Mouse (Mus musculus) monocyte, adult 5-6 weeks (primary cell): Measurements from ENCODE around the gene Sept8. TPM values are rescaled to one million over a fixed set of nuclear protein-coding genes. Genes with fewer than 3 reads are reported as not detected.

Experiments
- ATAC-seq: fragments of 153-309, 156-312 bp; replicated peaks from 2 replicates; pipeline ENCODE4 v1.8.0; 2017; ENCODE audit warnings: mild to moderate bottlenecking; ENCODE audit not compliant: low TSS enrichment, insufficient number of reproducible peaks, severe bottlenecking, poor library complexity, low FRiP score
- total RNA-seq: library from RNA; stranded (forward); fragments of 200-1000, 200-491, 200-594 nt; gene quantifications from 3 replicates; pipeline ENCODE4 v1.2.3, GENCODE M21; 2017

The Sept8 gene
- total RNA-seq, 1 experiment from 2014 or later: 4.1 TPM

DNA sequence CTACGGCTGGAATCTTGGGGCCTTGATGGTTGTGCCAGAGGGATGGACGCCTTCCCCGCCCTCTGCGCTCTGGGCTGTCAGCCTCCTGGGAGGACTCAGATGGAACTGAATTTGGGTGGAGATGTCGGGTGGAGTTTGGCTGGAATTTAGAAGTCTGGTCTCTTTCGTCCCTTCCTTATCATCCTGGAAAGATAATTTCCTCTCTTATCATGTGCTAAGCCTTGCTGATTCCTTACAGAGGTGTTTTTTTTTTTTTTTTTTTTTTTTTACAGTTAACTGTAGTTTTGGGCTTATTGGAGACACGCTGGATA is 2.7 kb downstream of the Sept8 start:
- no peak for ATAC-seq

GRCm38 (mm10) chr11:53522362-53522761 is 3.3 kb downstream of the Sept8 start:
- no peak for ATAC-seq

DNA sequence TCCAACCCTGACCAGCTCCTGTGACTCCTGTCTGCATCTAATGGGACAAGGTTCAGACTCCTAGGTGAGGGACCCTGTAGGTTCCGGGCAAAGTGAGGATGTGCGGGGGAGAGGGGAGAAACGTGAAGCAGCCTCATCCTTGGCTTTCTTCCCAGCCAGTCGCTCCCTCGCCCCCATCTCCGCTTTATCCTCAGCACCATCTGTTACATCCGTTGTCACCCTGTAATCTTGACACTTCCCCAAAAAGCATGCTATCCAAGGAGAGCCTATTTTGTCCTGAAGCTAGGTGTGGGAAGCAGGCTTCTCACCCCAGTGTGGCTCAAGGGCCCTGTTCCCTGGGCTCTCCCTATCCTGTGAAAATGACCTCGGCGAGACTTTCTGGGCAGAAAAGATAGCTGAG is 3.9 kb downstream of the Sept8 start:
- ATAC-seq: no peak

- ATAC-seq: no peak
Measured at GRCm38 (mm10) chr11:53523545-53524405, 4.7 kb downstream of the Sept8 start.

GRCm38 (mm10) chr11:53524905-53525304 is 5.8 kb downstream of the Sept8 start:
- ATAC-seq: no peak

- ATAC-seq: no peak
Measured at GRCm38 (mm10) chr11:53525461-53525860, 6.4 kb downstream of the Sept8 start.

DNA sequence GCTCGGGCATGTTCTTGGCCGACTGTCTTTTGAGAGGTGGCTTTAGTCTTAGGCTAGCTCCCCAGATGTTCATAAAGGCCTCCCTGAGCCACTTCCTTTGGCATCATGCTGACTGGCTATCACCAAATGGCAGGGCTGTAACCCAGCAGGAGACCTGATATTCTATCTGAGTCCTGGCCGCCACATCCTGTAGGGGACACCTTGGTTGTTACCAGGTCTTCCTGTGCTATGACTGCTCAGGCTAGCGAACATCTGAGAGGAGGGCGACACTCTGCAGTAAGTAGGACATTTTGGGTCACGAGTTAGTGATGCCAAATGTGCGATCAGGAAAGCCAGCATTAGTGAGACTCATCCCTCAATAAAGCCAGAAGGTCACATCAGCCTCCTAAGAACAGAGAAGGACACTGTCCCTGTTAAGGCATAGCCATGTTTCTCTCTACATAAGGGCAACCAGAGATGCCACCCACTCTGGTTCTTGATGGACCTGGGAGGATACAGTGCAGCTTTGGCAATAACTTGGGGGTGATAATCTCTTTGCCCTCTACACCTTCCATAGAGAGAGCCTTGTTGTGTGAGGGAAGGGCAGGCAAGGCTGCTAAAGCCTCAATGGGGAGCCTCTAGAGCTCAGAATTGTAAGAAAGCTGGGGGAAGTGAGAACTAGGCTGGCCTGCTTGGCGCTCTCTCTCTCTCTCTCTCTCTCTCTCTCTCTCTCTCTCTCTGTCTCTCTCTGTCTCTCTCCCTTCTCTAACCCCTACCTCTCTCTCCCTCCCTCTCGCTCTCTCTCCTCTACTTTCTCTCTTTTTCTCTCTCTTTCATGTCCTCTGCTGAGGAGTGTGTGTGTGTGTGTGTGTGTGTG is 9.6 kb downstream of the Sept8 start:
- ATAC-seq: no peak

- ATAC-seq: no peak
Measured at GRCm38 (mm10) chr11:53529253-53529557, 10.1 kb downstream of the Sept8 start.

DNA sequence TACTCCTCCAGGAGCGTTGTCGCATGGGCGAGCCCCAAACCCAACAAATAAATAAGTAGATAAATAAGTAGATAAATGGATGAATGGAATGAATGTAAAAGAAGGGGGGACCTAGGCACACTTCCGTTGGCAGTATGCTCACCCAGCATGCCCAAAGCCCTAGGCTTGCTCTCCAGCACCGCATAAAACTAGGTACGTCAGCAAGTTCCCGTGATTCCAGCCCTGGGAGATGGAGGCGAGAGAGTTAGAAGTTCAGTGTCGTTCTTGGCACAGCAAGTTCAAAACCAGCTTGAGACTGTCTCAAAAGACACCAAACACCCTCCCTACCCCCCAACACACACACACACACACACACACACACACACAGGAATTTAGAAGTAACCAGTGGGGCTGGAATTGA is 10.9 kb downstream of the Sept8 start:
- no peak for ATAC-seq

DNA sequence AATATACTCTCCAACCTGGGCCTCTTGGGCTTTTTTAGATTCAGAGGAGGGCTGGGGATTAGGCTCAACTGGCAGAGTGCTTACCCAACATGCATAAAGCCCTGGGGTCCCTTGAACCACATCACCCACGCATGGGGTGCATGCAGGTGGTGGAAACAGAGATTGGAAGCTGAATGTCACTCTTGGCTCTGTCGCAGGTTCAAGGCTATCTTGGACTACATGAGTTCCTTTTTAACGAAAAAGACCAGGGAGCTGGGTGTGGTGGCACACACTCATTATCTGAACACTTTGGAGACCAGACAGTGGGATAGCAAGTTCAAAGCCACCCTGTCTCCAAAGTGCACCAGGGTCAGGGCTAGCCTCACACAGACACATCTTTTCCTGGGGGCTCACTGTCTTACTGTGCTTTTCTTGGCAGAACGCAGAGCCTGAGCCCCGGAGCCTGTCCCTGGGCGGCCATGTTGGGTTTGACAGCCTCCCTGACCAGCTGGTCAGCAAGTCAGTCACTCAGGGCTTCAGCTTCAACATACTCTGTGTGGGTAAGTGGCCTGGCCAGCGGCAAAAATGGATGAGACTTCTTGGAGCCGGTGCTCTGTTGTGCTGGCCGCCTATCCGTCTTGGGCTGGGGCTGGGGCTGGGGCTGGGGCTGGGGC is 12.6 kb downstream of the Sept8 start:
- no peak for ATAC-seq

DNA sequence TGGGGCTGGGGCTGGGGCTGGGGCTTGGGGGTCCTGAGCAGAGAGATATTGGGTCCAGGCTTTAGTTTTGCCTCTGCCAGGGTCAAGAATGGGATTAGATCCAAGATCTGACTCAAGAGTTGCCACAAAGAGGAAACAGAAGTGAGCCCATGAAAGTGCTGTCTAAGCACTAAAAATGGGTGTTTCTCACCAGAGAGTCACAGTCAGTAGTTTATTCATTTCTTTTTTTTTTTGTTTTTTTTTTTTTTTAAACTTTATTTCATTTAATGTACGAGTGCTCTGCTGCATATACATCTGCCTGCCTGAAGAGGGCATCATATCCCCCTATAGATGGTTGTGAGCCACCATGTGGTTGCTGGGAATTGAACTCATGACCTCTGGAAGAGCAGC is 13.2 kb downstream of the Sept8 start:
- no peak for ATAC-seq

GRCm38 (mm10) chr11:53539002-53539491 is 20.0 kb downstream of the Sept8 start:
- ATAC-seq: no peak

- ATAC-seq: no peak
Measured at GRCm38 (mm10) chr11:53540394-53540793, 21.3 kb downstream of the Sept8 start.

DNA sequence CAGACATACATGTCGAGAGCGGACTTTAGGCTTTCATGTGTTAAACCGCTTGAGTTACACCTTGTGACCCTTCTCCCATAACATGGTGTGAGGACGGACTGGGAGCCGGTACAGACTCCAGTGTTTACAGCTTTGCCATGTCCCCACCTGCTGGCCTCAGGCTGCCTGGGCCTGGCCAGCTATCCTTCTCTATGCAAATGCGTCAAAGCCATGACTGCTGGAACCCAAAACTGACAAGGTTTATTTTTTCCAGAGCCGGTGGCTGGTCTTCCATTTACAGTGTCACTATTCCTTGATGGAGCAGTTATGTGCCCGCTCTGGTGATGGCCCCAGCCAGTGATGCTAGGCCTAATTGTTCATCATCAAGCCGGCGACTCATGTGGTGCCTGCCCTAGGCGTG is 22.2 kb downstream of the Sept8 start:
- ATAC-seq: no peak

- no peak for ATAC-seq
Measured at GRCm38 (mm10) chr11:53543021-53543420, 24.0 kb downstream of the Sept8 start.

DNA sequence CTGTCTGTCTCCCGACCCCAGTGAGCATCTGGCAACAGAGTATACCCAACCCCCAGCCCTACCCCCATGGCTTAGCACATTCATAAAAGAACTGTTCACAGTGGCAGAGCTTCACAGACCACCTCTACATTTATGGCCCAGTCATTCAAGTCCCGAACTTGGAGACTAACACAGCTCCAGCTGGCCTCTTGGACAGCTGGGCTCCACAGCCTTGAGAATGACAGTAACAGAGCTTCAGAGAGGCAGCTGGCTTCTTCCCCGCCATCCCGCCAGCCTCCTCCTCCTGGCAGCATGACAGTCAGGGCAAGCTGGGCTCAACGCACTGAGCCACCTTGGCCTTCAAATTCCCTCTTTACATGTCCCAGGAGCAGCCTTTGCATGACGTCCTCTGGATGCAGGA is 27.2 kb downstream of the Sept8 start:
- no peak for ATAC-seq

- ATAC-seq: no peak
Measured at GRCm38 (mm10) chr11:53547566-53547965, 28.5 kb downstream of the Sept8 start.

DNA sequence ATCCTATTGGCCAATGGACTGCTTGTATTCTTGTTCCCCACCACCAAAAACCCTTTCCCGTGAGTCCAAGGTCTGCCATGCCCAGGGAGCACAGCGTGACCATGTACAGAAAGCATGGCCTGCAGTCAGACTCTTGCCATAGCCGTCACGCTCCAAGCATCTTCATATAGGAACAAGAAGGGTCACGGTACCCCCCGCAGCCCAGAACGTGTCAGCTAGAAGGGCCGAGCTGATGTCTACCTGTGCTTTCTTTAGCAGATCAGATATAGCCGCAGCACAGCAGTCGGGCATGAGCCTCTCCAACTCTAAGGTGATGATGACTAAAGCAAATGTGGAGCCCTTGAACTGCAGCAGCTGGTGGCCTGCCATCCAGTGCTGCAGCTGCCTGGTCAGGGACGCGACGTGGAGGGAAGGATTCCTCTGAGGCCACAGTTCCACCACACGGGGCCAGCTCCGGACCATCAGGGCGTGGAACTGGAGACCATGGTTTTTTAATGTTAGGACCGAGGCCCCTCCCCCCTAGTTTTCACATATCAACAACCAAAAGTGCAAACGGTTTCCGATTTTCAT is 29.1 kb downstream of the Sept8 start:
- no peak for ATAC-seq

DNA sequence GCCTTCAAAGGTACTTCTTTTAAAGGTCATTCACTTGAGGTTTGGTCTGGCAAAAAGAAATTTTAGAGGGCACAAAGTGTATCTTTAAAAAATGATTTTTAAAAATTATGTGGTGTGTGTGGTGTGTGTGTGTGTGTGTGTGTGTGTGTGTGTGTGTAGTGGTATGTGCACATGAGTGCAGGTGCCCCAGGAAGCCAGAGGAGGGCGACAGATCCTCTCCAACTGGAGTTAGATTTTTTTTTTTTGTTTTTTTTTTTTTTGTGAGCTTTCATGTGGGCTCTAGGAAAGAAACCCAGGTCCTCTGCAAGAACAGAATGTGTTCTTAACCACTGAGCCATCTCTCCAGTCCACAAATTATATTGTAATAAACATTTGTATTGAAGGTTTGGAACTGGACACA is 31.7 kb downstream of the Sept8 start:
- no peak for ATAC-seq
